Mouse (Mus musculus): ENCODE measurements around the gene Atp6ap1l. TPM values are rescaled to one million over a fixed set of nuclear protein-coding genes. Genes with fewer than 3 reads are reported as not detected.
A peak's percentile ranks its signal among the peaks of the same experiment; 100 is the strongest.

Gene Atp6ap1l
- polyA plus RNA-seq, 1 experiment: not detected

GRCm38 (mm10) chr13:90894819-90895218, 10.3 kb downstream of the Atp6ap1l start:
- H3K4me1 ChIP-seq: no peaks in the 10 kb centered on the region
- no peak overlapping the region for H3K4me3 ChIP-seq (replicated peaks)
- H3K9me3 ChIP-seq: peaks cover 27% of the 10 kb centered on the region
- TF ChIP-seq GATA1 (IDR thresholded peaks at IDR 0.05; ENCODE audit: borderline replicate concordance, low read length) (no peak), FLI1 (IDR thresholded peaks at IDR 0.05; ENCODE audit: low read length) (no peak)
- H3K27me3 ChIP-seq (replicated peaks): no peaks in the 10 kb centered on the region
- H3K36me3 ChIP-seq (replicated peaks; ENCODE audit: low read length): no peaks in the 10 kb centered on the region

GRCm38 (mm10) chr13:90890111-90890510, 15.0 kb downstream of the Atp6ap1l start:
- Histone ChIP-seq H3K36me3 (replicated peaks; ENCODE audit: low read length) (no peaks in the 10 kb centered on the region), H3K9me3 (0 out of 2 replicates have a peak, but pooled peaks cover 6% of the 10 kb centered on the region), H3K4me3 (replicated peaks) (no peak overlapping the region), H3K27me3 (replicated peaks) (peaks cover 2% of the 10 kb centered on the region), H3K4me1 (peaks cover 14% of the 10 kb centered on the region)
- TF ChIP-seq FLI1 (IDR thresholded peaks at IDR 0.05; ENCODE audit: low read length) (no peak), GATA1 (IDR thresholded peaks at IDR 0.05; ENCODE audit: borderline replicate concordance, low read length) (no peak)

GRCm38 (mm10) chr13:90886568-90886983, 18.6 kb downstream of the Atp6ap1l start:
- peak overlapping the region; percentile 88 for H3K4me3 ChIP-seq (replicated peaks)
- H3K27me3 ChIP-seq (replicated peaks): peaks cover 5% of the 10 kb centered on the region
- H3K36me3 ChIP-seq (replicated peaks; ENCODE audit: low read length): no peaks in the 10 kb centered on the region
- TF ChIP-seq FLI1 (IDR thresholded peaks at IDR 0.05; ENCODE audit: low read length) (no peak), GATA1 (IDR thresholded peaks at IDR 0.05; ENCODE audit: borderline replicate concordance, low read length) (no peak)
- H3K4me1 ChIP-seq: peaks cover 15% of the 10 kb centered on the region
- peaks cover 7% of the 10 kb centered on the region for H3K9me3 ChIP-seq

- H3K4me1 ChIP-seq: peaks cover 15% of the 10 kb centered on the region
- peak overlapping the region; percentile 88 for H3K4me3 ChIP-seq (replicated peaks)
- no peaks in the 10 kb centered on the region for H3K36me3 ChIP-seq (replicated peaks; ENCODE audit: low read length)
- no peak for TF ChIP-seq GATA1 (IDR thresholded peaks at IDR 0.05; ENCODE audit: borderline replicate concordance, low read length)
- no peak for TF ChIP-seq FLI1 (IDR thresholded peaks at IDR 0.05; ENCODE audit: low read length)
- peaks cover 5% of the 10 kb centered on the region for H3K27me3 ChIP-seq (replicated peaks)
- H3K9me3 ChIP-seq: peaks cover 7% of the 10 kb centered on the region
Measured at GRCm38 (mm10) chr13:90885856-90886532, 19.2 kb downstream of the Atp6ap1l start.

- TF ChIP-seq GATA1 (IDR thresholded peaks at IDR 0.05; ENCODE audit: borderline replicate concordance, low read length) (no peak), FLI1 (IDR thresholded peaks at IDR 0.05; ENCODE audit: low read length) (no peak)
- H3K36me3 ChIP-seq (replicated peaks; ENCODE audit: low read length): no peaks in the 10 kb centered on the region
- peaks cover 7% of the 10 kb centered on the region for H3K9me3 ChIP-seq
- peaks cover 15% of the 10 kb centered on the region for H3K4me1 ChIP-seq
- H3K27me3 ChIP-seq (replicated peaks): peaks cover 3% of the 10 kb centered on the region
- no peak overlapping the region for H3K4me3 ChIP-seq (replicated peaks)
Measured at GRCm38 (mm10) chr13:90881727-90882429, 23.3 kb downstream of the Atp6ap1l start.

GRCm38 (mm10) chr13:90871579-90871978, 33.6 kb downstream of the Atp6ap1l start:
- no peaks in the 10 kb centered on the region for H3K27me3 ChIP-seq (replicated peaks)
- no peak overlapping the region for H3K4me3 ChIP-seq (replicated peaks)
- TF ChIP-seq GATA1 (IDR thresholded peaks at IDR 0.05; ENCODE audit: borderline replicate concordance, low read length) (no peak), FLI1 (IDR thresholded peaks at IDR 0.05; ENCODE audit: low read length) (no peak)

GRCm38 (mm10) chr13:90869157-90869556, 36.0 kb downstream of the Atp6ap1l start:
- H3K36me3 ChIP-seq (replicated peaks; ENCODE audit: low read length): no peaks in the 10 kb centered on the region
- H3K4me1 ChIP-seq: peaks cover 15% of the 10 kb centered on the region
- H3K27me3 ChIP-seq (replicated peaks): no peaks in the 10 kb centered on the region
- H3K9me3 ChIP-seq: no peaks in the 10 kb centered on the region
- TF ChIP-seq GATA1 (IDR thresholded peaks at IDR 0.05; ENCODE audit: borderline replicate concordance, low read length) (no peak), FLI1 (IDR thresholded peaks at IDR 0.05; ENCODE audit: low read length) (no peak)
- no peak overlapping the region for H3K4me3 ChIP-seq (replicated peaks)

More at GRCm38 (mm10) chr13:90871579-90871978, 33.6 kb downstream of the Atp6ap1l start:
- no peaks in the 10 kb centered on the region for H3K36me3 ChIP-seq (replicated peaks; ENCODE audit: low read length)
- H3K9me3 ChIP-seq: peaks cover 9% of the 10 kb centered on the region
- peaks cover 15% of the 10 kb centered on the region for H3K4me1 ChIP-seq

- Histone ChIP-seq H3K4me1 (peaks cover 20% of the 10 kb centered on the region), H3K27me3 (replicated peaks) (no peaks in the 10 kb centered on the region), H3K9me3 (no peaks in the 10 kb centered on the region), H3K4me3 (replicated peaks) (no peak overlapping the region), H3K36me3 (replicated peaks; ENCODE audit: low read length) (no peaks in the 10 kb centered on the region)
- TF ChIP-seq GATA1 (IDR thresholded peaks at IDR 0.05; ENCODE audit: borderline replicate concordance, low read length): no peak
- TF ChIP-seq FLI1 (IDR thresholded peaks at IDR 0.05; ENCODE audit: low read length): no peak
Measured at GRCm38 (mm10) chr13:90862138-90862537, 43.0 kb downstream of the Atp6ap1l start.

- H3K4me1 ChIP-seq: peaks cover 20% of the 10 kb centered on the region
- TF ChIP-seq FLI1 (IDR thresholded peaks at IDR 0.05; ENCODE audit: low read length) (no peak), GATA1 (IDR thresholded peaks at IDR 0.05; ENCODE audit: borderline replicate concordance, low read length) (no peak)
- H3K36me3 ChIP-seq (replicated peaks; ENCODE audit: low read length): no peaks in the 10 kb centered on the region
- H3K27me3 ChIP-seq (replicated peaks): no peaks in the 10 kb centered on the region
- H3K4me3 ChIP-seq (replicated peaks): no peak overlapping the region
- no peaks in the 10 kb centered on the region for H3K9me3 ChIP-seq
Measured at GRCm38 (mm10) chr13:90860888-90861431, 44.2 kb downstream of the Atp6ap1l start.

All from megakaryocyte, embryonic 14.5 days (primary cell).